Mouse (Mus musculus) forebrain, embryonic 13.5 days (tissue): ENCODE results near the gene Fryl. TPM values are rescaled to one million over a fixed set of nuclear protein-coding genes. Genes with fewer than 3 reads are reported as not detected.

Experiments used
- ATAC-seq: fragments of 200-750 bp; cut with Nextera tagmentation; 2 replicates; pipeline ENCODE4 v1.8.0; 2017
- H3K27ac ChIP-seq: fragments of 300-500 bp; sonication (generic); 2 replicates; pipeline ENCODE4 v1.5.1; 2015; ENCODE audit warnings: inconsistent platforms, mild to moderate bottlenecking, moderate library complexity
- H3K27me3 ChIP-seq: fragments of 300-500 bp; sonication (generic); 2 replicates; pipeline ENCODE4 v1.6.1; 2015; ENCODE audit warnings: mild to moderate bottlenecking, inconsistent platforms
- H3K36me3 ChIP-seq: fragments of 300-500 bp; sonication (generic); 2 replicates; pipeline ENCODE4 v1.6.1; 2015; ENCODE audit warnings: mild to moderate bottlenecking, inconsistent platforms; ENCODE audit not compliant: poor library complexity, severe bottlenecking
- H3K4me1 ChIP-seq: fragments of 300-500 bp; sonication (generic); 2 replicates; pipeline ENCODE4 v1.6.1; 2015; ENCODE audit warnings: inconsistent platforms
- H3K4me2 ChIP-seq: fragments of 300-500 bp; sonication (generic); 2 replicates; pipeline ENCODE4 v1.6.1; 2015; ENCODE audit warnings: inconsistent platforms, mild to moderate bottlenecking, moderate library complexity
- H3K4me3 ChIP-seq: fragments of 300-500 bp; sonication (generic); 2 replicates; pipeline ENCODE4 v1.5.1; 2015; ENCODE audit warnings: mild to moderate bottlenecking, inconsistent platforms
- H3K9ac ChIP-seq: fragments of 300-500 bp; sonication (generic); 2 replicates; pipeline ENCODE4 v1.6.1; 2015; ENCODE audit warnings: mild to moderate bottlenecking, inconsistent platforms
- H3K9me3 ChIP-seq: fragments of 300-500 bp; sonication (generic); replicated peaks from 2 replicates; pipeline ENCODE4 v1.6.1; 2016; ENCODE audit warnings: inconsistent platforms
- WGBS: fragments of 180-500 bp; shearing (Covaris S2); methylation state at CpG from one replicate; pipeline ENCODE4 v1.1.7; 2015; 5-methylcytosine and 5-hydroxymethylcytosine counted together
- polyA plus RNA-seq: library from polyadenylated mRNA; unstranded; fragments of >200 nt; fragmentation: Nextera tagmentation; extraction: Ambion mirVana; gene quantifications from 2 replicates; pipeline ENCODE4 v1.2.1, GENCODE M21; 2015

The Fryl gene
- polyA plus RNA-seq, 1 experiment from 2014 or later = 46.7 TPM

DNA sequence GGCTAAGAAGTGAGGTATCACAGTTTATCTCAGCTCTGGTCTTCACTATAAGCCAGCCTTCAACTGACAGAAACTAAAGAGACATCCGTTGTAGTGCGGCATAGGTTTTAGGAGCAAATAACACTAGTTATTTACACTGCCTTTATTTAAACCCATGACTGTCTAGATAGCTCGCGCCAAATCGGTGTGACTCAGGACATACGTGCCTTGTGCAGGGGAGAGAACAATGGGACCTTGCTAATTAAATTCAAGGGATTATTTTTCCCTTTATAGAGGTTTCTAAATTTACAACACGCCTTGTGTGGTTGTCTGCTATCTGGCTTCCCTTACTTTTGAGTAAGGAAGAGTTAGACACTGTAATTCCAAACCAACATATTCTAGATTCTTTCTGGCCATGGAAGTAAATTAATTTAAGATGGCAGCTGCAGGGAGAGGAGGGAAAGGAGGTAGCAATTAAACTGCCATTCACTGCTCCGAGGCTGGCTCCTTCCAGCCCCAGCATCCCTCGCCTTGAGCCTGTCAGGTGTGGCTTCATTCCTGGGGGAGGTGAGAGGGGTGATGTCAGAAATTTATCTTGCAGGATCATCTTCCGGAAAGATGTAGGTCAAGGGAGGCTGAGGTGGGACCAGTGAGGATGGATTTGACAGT, 154.0 kb downstream of the Fryl start:
- no peak overlapping the region for H3K27ac ChIP-seq
- no peak for ATAC-seq
- H3K4me3 ChIP-seq = no peak overlapping the region
- H3K27me3 ChIP-seq = no peaks in the 10 kb centered on the region
- no peaks in the 10 kb centered on the region for H3K9me3 ChIP-seq
- no peak overlapping the region for H3K9ac ChIP-seq
- H3K4me1 ChIP-seq = peaks cover 6% of the 10 kb centered on the region; the same call in 1 of the 2 replicates
- H3K4me2 ChIP-seq = no peak overlapping the region
- H3K36me3 ChIP-seq = peaks cover 76% of the 10 kb centered on the region
- WGBS = 62% methylated on average over 10 of the region's 10 CpGs

- Histone ChIP-seq H3K9ac (no peak overlapping the region), H3K9me3 (no peaks in the 10 kb centered on the region), H3K4me2 (no peak overlapping the region), H3K36me3 (peaks cover 92% of the 10 kb centered on the region), H3K4me1 (no peaks in the 10 kb centered on the region), H3K4me3 (no peak overlapping the region), H3K27ac (no peak overlapping the region), H3K27me3 (no peaks in the 10 kb centered on the region)
- 86% methylated on average over 8 of the region's 8 CpGs for WGBS
- no peak for ATAC-seq
Measured at GRCm38 (mm10) chr5:73092236-73092635, 164.2 kb downstream of the Fryl start.

DNA sequence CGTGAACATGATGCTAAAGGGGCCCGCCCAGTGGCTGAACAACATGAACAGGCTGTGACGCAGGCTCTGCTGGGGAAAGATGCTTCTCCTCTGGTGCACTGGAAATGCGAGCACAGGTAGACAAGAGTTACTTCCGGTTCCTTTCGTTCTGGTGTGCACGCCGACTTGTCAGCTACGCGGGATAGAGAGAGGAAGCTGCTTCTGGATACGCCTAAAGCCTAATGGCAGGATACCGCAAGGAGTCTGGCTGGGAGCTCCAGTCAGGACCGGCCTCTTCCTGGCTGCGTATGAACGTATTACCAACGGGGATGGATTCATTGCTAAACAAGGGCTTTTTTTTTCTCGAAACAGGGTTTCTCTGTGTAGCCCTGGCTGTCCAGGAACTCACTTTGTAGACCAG, 167.3 kb downstream of the Fryl start:
- no peaks in the 10 kb centered on the region for H3K4me1 ChIP-seq
- H3K9ac ChIP-seq = no peak overlapping the region
- H3K27me3 ChIP-seq = no peaks in the 10 kb centered on the region
- no peaks in the 10 kb centered on the region for H3K9me3 ChIP-seq
- H3K4me3 ChIP-seq = no peak overlapping the region
- no peak for ATAC-seq
- H3K4me2 ChIP-seq = no peak overlapping the region
- no peak overlapping the region for H3K27ac ChIP-seq
- WGBS = 96% methylated on average over 17 of the region's 17 CpGs
- H3K36me3 ChIP-seq = peaks cover 84% of the 10 kb centered on the region

GRCm38 (mm10) chr5:73081496-73081895, 174.9 kb downstream of the Fryl start:
- H3K27me3 ChIP-seq = no peaks in the 10 kb centered on the region
- ATAC-seq = no peak
- no peaks in the 10 kb centered on the region for H3K9me3 ChIP-seq
- H3K27ac ChIP-seq = no peak overlapping the region
- no peak overlapping the region for H3K4me3 ChIP-seq
- no peak overlapping the region for H3K4me2 ChIP-seq
- peaks cover 76% of the 10 kb centered on the region for H3K36me3 ChIP-seq
- 94% methylated on average over 5 of the region's 5 CpGs for WGBS
- H3K9ac ChIP-seq = no peak overlapping the region
- no peaks in the 10 kb centered on the region for H3K4me1 ChIP-seq

GRCm38 (mm10) chr5:73079801-73080200, 176.6 kb downstream of the Fryl start:
- Histone ChIP-seq H3K4me2 (no peak overlapping the region), H3K4me1 (no peaks in the 10 kb centered on the region), H3K36me3 (peaks cover 84% of the 10 kb centered on the region), H3K27me3 (no peaks in the 10 kb centered on the region), H3K4me3 (no peak overlapping the region), H3K9me3 (no peaks in the 10 kb centered on the region), H3K27ac (no peak overlapping the region), H3K9ac (no peak overlapping the region)
- ATAC-seq = no peak
- 91% methylated on average over 5 of the region's 5 CpGs for WGBS

DNA sequence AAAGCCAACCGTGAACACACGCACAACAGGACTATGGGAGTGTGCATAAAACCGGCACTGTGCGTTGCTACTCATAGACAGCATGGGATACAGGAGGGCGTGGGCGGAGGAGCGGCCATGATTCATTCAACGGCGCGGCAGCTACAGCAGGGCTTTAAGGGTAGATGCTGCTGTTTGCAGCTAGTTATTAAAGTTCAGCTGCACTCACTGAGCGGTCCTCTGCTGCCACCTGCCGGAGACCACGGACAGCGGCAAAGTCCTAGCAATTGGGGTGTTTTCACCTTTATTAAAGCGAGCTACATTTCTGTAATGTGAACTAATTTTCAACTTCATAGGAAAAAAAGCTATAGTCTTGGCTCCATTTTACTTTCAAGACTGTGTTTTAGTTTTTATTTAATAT, 185.1 kb downstream of the Fryl start:
- Histone ChIP-seq H3K36me3 (peaks cover 76% of the 10 kb centered on the region), H3K9me3 (no peaks in the 10 kb centered on the region)
- ATAC-seq = peak; percentile 73

GRCm38 (mm10) chr5:73066946-73067345, 189.5 kb downstream of the Fryl start:
- ATAC-seq = no peak
- H3K27me3 ChIP-seq = no peaks in the 10 kb centered on the region
- 54% methylated on average over 6 of the region's 6 CpGs for WGBS
- peaks cover 5% of the 10 kb centered on the region for H3K4me1 ChIP-seq
- no peak overlapping the region for H3K4me3 ChIP-seq
- peaks cover 63% of the 10 kb centered on the region for H3K36me3 ChIP-seq
- no peaks in the 10 kb centered on the region for H3K9me3 ChIP-seq
- H3K27ac ChIP-seq = no peak overlapping the region
- no peak overlapping the region for H3K4me2 ChIP-seq
- H3K9ac ChIP-seq = no peak overlapping the region

More for the DNA sequence above, 185.1 kb downstream of the Fryl start:
- no peak overlapping the region for H3K4me3 ChIP-seq
- 24% methylated on average over 15 of the region's 15 CpGs for WGBS
- no peaks in the 10 kb centered on the region for H3K4me1 ChIP-seq
- H3K4me2 ChIP-seq = no peak overlapping the region
- no peak overlapping the region for H3K27ac ChIP-seq
- H3K27me3 ChIP-seq = no peaks in the 10 kb centered on the region
- no peak overlapping the region for H3K9ac ChIP-seq

GRCm38 (mm10) chr5:73063768-73064669, 192.4 kb downstream of the Fryl start:
- no peak for ATAC-seq

DNA sequence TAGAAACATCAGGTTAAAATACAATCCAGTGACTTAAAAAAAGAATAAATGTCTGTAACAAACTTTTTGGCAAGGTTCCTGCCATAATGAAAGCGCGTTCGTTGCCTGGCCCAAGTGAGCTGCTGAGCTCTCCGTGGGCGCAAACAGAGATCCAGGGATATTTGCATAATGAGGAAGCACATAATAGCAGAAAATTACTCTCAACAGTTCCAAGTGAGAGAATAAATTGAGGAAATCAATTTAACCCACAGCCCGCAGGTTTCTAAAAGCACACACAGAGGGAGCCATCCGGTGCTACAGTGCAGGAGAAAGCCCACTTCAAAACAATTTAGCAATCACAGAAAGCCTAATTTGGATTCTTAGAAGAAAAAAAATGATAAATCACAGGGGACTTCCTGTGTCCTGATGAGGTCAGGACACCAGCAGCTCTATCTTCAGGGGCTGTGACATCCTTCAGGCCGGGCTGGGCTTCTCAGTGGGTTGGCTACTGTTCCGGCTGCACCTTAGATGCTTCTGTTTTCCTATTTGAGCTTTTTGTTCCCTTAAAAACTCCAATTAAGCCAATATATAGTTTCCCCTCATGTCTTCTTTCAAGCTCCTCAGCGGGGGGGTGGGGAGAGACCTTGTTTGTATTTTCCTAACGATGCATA, 194.8 kb downstream of the Fryl start:
- 23% methylated on average over 11 of the region's 11 CpGs for WGBS
- Histone ChIP-seq H3K27ac (peak overlapping the region; percentile 77), H3K27me3 (no peaks in the 10 kb centered on the region), H3K9ac (no peak overlapping the region), H3K4me2 (0 out of 2 replicates have a peak overlapping the region, but pooled peaks have one; percentile 5), H3K9me3 (no peaks in the 10 kb centered on the region), H3K36me3 (peaks cover 47% of the 10 kb centered on the region), H3K4me3 (no peak overlapping the region), H3K4me1 (peaks cover 11% of the 10 kb centered on the region)
- ATAC-seq = peak; percentile 75

More at GRCm38 (mm10) chr5:73063768-73064669, 192.4 kb downstream of the Fryl start:
- Histone ChIP-seq H3K27me3 (no peaks in the 10 kb centered on the region), H3K4me3 (no peak overlapping the region), H3K9me3 (no peaks in the 10 kb centered on the region), H3K36me3 (peaks cover 56% of the 10 kb centered on the region), H3K9ac (no peak overlapping the region), H3K27ac (no peak overlapping the region), H3K4me1 (peaks cover 11% of the 10 kb centered on the region), H3K4me2 (no peak overlapping the region)
- 87% methylated on average over 13 of the region's 13 CpGs for WGBS

- H3K4me3 ChIP-seq = no peak overlapping the region
- H3K9me3 ChIP-seq = no peaks in the 10 kb centered on the region
- H3K36me3 ChIP-seq = peaks cover 63% of the 10 kb centered on the region
- H3K27me3 ChIP-seq = no peaks in the 10 kb centered on the region
- no peak for ATAC-seq
- no peak overlapping the region for H3K4me2 ChIP-seq
- 98% methylated on average over 5 of the region's 5 CpGs for WGBS
- H3K9ac ChIP-seq = no peak overlapping the region
- no peak overlapping the region for H3K27ac ChIP-seq
- peaks cover 6% of the 10 kb centered on the region for H3K4me1 ChIP-seq
Measured at GRCm38 (mm10) chr5:73056937-73057336, 199.5 kb downstream of the Fryl start.

- no peak for ATAC-seq
- no peak overlapping the region for H3K4me2 ChIP-seq
- 88% methylated on average over 6 of the region's 6 CpGs for WGBS
- peaks cover 1% of the 10 kb centered on the region; the same call in 1 of the 2 replicates for H3K4me1 ChIP-seq
- no peak overlapping the region for H3K9ac ChIP-seq
- H3K27ac ChIP-seq = no peak overlapping the region
- no peak overlapping the region for H3K4me3 ChIP-seq
- H3K36me3 ChIP-seq = peaks cover 68% of the 10 kb centered on the region
- no peaks in the 10 kb centered on the region for H3K9me3 ChIP-seq
- H3K27me3 ChIP-seq = no peaks in the 10 kb centered on the region
Measured at GRCm38 (mm10) chr5:73056457-73056856, 200.0 kb downstream of the Fryl start.

DNA sequence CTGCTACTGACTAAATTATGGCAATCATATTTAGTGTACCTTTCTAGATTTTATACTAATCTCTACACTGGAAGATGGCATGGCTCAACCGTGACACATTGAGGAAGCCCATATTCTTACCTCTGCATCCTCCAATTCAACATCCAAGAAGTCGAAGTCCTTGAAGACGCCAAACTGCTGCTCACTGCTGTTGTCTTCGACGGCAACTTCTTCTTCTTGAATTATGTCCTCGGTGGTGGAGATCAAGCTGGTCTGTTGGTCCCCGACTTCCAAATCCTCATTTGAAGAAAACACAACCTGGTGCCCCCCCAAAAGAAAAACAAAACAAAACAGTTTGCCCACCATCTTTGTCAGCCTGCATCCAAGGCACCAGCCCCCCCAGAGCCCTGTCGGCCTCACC, 202.5 kb downstream of the Fryl start:
- H3K4me2 ChIP-seq = no peak overlapping the region
- H3K4me3 ChIP-seq = no peak overlapping the region
- no peaks in the 10 kb centered on the region for H3K27me3 ChIP-seq
- H3K27ac ChIP-seq = no peak overlapping the region
- no peak overlapping the region for H3K9ac ChIP-seq
- H3K9me3 ChIP-seq = no peaks in the 10 kb centered on the region
- no peaks in the 10 kb centered on the region for H3K4me1 ChIP-seq
- H3K36me3 ChIP-seq = peaks cover 86% of the 10 kb centered on the region
- 96% methylated on average over 8 of the region's 8 CpGs for WGBS
- no peak for ATAC-seq
